Mouse (Mus musculus): ENCODE data around the gene Pigs.
A peak's percentile ranks its signal among the peaks of the same experiment; 100 is the strongest.

Pigs gene

DNA sequence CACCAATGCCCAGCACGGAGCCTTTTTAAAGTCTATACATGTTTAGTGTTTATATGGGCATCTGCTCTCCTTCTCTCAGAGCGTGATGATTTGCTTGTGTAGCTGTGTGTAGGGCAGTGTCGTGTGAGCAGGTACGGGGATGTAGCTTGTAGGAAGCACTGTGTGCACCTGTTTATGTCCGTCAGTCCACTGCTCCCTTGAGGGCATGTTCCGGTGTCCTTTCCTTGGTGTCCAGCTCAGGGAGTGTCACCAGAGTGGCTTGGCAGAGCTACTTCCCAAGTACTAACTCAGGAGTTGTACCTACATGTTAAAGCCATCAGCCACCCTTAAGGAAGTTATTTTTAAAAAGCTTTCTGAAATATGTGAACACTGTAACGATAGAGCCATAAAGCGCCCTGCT, 8.8 kb downstream of the Pigs start:
- no peak for DNase-seq (ENCODE audit: low spot score in 2 of 2)

- no peak for DNase-seq (ENCODE audit: low spot score in 2 of 2)
Observed at GRCm38 (mm10) chr11:78341702-78342101, 13.5 kb downstream of the Pigs start.

DNA sequence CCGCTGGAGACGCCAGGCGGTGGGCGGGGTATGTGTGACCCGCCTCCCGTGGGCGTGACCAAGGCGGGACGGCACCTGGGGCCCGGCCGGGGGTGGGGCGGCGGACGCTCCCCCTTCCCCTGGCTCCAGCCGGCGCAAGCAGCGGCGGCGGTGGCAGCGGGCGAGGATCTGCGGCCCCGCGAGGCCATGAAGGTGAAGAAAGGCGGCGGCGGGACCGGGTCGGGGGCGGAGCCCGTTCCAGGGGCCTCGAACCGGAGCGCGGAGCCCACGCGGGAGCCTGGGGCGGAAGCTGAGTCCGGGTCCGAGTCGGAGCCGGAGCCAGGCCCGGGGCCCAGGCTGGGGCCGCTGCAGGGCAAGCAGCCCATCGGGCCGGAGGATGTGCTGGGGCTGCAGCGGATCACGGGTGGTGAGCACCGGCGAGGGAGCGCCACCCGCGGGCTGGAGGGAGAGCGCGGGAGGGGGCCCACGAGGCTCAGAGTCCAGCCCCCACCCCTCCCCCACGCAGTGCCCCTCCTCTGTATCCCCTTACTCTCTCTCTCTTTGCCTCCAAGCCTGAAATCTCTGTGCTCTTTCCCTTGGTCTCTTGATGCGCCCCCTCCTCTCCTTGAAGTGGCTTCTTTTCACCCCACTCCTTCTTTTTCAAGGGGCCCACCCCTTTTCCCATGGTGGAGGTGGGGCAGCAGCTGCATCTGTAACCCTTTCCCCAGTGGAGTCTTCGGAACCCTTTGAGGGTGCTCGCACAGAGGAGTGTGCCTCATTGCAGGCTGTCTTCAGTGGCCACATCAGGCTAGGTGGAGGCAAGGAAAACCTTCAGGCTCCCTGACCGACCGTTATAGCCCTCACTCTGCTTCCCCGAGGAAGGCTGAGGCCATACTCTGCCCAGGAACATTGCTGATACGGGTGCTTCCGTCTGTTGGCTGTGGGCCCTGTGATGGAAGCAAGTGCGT, 15.4 kb downstream of the Pigs start, which contains the start of gene Unc119:
Unc119 (plus strand) TSS at position 102 of the 947 bp plus-strand sequence.
- DNase-seq (ENCODE audit: low spot score in 2 of 2), result peak; percentile 82 to 83

GRCm38 (mm10) chr11:78344328-78344889, 16.2 kb downstream of the Pigs start:
- peak; percentile 19 to 32 for DNase-seq (ENCODE audit: low spot score in 2 of 2)

- peak; percentile 16 to 23 for DNase-seq (ENCODE audit: low spot score in 2 of 2)
Observed at GRCm38 (mm10) chr11:78344890-78345715, 16.9 kb downstream of the Pigs start.

DNA sequence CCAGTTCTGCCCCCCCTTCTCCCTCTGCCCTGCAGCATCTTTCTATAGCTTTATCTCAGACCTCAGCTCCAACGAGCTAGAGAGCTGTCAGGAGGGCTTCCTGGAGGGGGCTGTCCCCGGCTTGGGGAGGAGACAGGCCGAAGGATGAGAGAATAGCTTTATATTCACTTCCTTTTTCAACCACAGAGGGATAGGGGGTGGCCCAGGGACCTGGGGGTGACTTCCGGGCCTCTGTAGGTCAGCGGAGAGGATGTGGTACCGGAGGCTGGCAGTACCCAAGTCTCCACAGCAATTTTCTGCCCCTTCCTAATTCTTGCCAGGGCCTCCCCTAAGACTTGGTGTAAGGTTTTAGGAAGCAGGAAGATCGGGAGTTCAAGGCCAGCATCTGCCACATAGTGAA, 17.6 kb downstream of the Pigs start:
- DNase-seq (ENCODE audit: low spot score in 2 of 2), result peak; percentile 85 to 88

GRCm38 (mm10) chr11:78346326-78347069, 18.3 kb downstream of the Pigs start:
- DNase-seq (ENCODE audit: low spot score in 2 of 2), result peak in 1 of 2 experiments; percentile 24

DNA sequence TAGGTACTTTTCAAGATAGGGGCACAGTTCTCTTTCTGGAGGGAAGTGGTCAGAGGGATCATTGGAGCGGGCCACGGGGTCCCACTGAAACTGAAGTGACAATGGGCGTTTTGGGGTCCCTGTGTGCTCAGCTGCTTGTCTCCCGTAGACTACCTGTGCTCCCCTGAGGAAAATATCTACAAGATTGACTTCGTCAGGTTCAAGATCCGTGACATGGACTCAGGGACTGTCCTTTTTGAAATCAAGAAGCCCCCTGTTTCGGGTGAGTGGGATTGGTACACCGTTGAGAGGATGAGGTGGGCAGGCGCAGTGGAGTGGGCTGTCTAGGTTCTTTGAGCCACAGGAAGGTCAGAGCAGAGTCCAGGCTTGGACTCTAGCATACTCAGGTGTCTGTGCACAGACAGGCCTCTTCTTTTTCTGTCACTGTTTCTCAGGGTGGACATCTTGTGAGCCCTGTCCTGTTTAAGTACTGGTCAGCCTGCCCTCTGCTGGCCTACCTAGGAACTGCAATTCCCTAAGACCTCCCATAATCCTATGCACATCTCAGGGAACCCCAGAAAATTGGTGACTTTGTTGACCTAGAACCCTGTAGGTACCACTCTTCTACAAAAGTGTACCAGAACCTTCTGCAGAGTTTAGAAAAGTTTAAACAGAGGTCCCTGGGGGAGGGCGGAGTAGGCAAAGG, 19.0 kb downstream of the Pigs start:
- DNase-seq (ENCODE audit: low spot score in 2 of 2), result peak; percentile 47 to 71

GRCm38 (mm10) chr11:78347908-78348307, 19.7 kb downstream of the Pigs start:
- peak; percentile 43 to 54 for DNase-seq (ENCODE audit: low spot score in 2 of 2)

DNA sequence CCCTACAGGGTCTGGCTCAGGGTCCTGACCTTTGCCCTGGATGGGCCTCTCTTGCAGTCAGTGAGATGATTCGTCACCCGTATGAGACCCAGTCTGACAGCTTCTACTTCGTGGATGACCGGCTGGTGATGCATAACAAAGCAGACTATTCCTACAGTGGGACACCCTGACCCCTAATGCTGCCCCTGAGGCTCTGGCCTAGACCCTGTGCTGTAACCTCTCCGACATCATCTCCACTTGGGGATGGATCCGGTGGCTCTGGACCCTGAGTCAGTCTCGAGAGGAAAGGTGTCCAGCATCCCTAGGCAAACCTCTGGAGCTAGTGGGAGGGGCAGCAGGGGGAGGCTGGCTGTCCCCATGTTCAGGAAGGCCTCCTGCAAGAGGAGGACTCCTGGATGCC, 20.3 kb downstream of the Pigs start:
- DNase-seq (ENCODE audit: low spot score in 2 of 2), result no peak

DNA sequence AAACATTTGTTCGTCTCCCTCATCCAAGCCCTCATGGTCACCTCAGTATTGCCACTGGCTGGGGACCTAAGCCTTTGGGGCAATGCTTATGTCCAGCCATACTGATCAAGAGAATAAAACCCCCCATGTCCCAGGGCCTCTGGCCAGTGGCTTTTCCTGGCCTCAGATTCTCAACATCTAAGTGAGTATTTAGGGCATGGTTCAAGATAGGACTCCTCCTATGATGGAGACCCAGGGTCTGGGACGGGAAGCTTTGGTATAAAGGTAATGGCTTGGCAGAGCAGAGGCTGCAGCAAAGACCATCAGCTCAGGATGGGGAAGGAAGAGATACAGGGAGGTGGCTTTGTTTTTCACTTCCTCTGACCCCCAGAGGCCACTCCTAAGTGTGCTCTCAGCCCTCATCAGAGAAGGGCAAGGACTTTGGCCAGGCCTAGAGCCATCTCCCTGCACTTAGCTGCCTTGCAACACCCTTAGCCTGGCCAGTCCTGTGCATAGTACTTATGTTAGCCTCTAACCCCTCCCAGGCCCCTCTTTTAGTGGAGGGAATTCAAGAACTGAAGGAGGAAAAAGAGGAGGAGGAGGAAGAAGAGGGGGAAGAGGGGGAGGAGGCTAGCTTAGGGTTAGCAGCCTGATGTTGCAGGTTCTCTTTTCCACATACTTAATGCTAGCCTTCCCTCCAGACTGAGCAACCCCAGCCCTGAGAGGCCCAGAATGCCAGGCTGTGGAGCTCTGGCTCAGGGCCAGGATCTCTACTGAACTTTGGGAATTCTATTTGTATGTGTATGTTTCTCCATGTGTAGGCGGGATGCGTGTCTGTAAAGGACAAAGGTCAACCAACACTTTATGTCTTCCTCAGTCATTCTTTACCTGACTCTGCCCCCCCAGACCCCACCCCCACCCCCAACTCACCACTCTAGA, 21.5 kb downstream of the Pigs start:
- DNase-seq (ENCODE audit: low spot score in 2 of 2), result peak; percentile 59 to 60

GRCm38 (mm10) chr11:78353081-78353480, 24.9 kb downstream of the Pigs start:
- DNase-seq (ENCODE audit: low spot score in 2 of 2), result peak; percentile 84 to 87

GRCm38 (mm10) chr11:78354905-78355304, 26.7 kb downstream of the Pigs start:
- no peak for DNase-seq (ENCODE audit: low spot score in 2 of 2)

GRCm38 (mm10) chr11:78355471-78356238, 27.4 kb downstream of the Pigs start:
- peak in 1 of 2 experiments; percentile 63 for DNase-seq (ENCODE audit: low spot score in 2 of 2)

DNA sequence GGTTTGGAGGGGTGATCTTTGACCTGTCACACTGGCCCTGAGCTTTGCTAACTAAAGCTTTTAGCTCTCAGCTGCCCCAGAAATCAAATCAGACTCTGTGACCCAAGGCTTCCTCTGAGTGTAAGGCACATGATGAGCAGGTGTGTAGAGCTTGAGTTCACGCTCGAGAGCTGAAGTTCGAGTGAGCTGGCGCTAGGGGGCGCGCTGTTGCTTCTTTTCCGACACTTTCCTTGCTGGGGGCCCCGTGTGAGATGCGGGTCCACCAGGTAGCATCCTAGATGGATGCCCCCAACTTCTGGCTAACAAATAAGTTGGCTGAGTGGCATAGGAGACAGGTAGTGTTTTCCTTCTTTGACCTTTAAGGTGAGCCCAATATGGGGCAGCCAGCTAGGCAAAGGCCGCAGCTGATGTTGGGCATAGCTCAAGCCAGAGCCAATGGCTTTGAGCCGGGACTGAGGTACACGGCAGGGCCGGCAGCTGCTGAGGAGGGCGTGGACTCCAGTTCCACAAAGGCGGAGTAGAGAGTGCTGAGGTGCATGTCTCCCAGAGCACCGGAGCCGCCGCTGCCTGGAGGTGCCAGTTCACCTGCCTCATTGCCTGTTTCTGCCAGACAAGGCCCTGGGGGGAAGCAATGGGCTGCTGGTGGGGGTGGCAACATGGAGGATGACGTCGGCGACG, 30.3 kb downstream of the Pigs start:
- peak in 1 of 2 experiments; percentile 40 for DNase-seq (ENCODE audit: low spot score in 2 of 2)

- peak; percentile 73 to 79 for DNase-seq (ENCODE audit: low spot score in 2 of 2)
Observed at GRCm38 (mm10) chr11:78360125-78360788, 32.0 kb downstream of the Pigs start.

- no peak for DNase-seq (ENCODE audit: low spot score in 2 of 2)
Observed at GRCm38 (mm10) chr11:78360789-78361131, 32.5 kb downstream of the Pigs start.

All from spleen, postnatal 36 days (tissue).